Mouse (Mus musculus) left cerebral cortex, adult 6 months (tissue): ENCODE measurements around the gene Zfp59. TPM values are rescaled to one million over a fixed set of nuclear protein-coding genes. Genes with fewer than 3 reads are reported as not detected.

Experiments used
- long read RNA-seq, 2 experiments: library from polyadenylated mRNA; unstranded; transcript quantifications; one replicate each; pipeline ENCODE4 v2.0.0; 2019 to 2020
- polyA plus RNA-seq: library from polyadenylated mRNA; unstranded; fragments of <200 nt; fragmentation: Nextera tagmentation; gene quantifications from 2 replicates; pipeline ENCODE4 v1.2.3, GENCODE M21; 2021

Zfp59 gene
- 2.5 and 3.3 TPM in 2 replicates for polyA plus RNA-seq
- long read RNA-seq, experiment 1, transcript Zfp59-202 (5 exons, 3,437 nt), result major isoform, 28 of 30 reads
- long read RNA-seq, experiment 1, partial matches to known transcripts, result 0 of 30 reads
- long read RNA-seq, experiment 1, other reads (novel, unspliced or antisense), result 2 of 30 reads
- long read RNA-seq, experiment 2, partial matches to known transcripts, result 0 of 6 reads
- long read RNA-seq, experiment 2, other reads (novel, unspliced or antisense), result 5 of 6 reads

DNA sequence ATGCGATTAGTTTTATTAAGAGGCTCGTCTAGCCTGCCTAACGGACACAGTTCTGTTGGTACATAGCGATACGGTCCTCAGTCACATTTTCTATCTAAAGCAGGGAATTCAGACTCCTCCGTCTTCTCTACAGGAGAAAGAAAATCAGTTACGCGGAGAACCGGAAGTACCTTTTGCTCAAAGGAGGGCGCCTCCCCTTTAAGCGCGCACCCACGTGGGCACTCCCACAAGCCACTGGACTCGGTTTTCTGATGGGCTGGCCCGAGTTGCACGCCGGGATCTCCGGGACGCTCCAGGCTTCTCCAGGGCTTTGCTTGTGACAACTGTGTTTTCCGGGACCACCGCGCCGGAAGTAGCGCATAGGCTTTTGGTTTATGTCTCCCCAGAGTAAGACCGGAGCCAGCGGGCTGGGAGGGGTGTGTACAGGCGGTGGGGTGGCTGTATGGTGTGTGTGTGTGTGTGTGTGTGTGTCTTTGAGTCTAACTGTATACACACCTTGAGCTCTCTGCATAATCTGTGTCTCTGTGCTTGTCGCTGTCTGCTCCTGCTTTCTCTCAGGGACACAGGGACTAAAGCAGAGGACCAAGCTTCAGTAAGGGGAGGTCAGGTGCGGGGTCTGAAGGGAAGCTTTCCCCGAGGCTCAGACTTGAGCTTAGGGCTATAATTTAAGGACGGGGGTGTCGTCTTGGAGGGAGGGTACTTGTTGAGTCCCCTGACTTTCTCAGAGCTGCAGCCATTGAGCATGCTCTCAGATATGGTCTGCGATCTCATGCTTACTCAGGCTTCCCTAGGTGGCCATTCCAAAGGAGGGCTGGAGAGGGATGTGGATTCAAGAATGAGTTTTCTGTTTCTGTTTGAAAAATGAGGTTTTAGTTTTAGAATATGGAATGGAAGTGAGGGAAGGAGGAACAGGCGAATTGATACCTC, at the start of gene Zfp59:
Zfp59 (plus strand) TSS at position 285 of the 927 bp plus-strand sequence.

DNA sequence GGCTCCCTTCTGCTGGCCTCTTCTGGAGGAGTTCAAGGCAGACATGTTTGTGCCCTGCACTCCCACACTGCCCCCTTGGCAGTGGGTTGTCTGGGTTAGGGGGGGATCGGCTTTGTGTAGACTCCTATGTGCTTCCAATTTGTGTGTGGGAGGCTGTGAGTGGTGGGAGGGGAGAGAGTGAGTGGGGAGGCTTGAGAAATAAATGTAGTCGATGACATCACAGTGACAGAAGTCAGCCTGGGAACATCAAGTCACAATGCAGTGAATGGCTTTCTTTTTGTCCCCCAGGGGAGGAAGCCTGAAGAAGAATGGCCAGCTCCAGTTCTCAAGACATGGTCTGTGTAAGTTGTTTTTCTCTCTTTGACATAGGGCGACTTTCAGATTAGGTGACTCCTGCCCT, 31.5 kb upstream of the Zfp59 start, which contains the start of gene Zfp626:
Zfp626 (plus strand) TSS at position 301 of the 400 bp plus-strand sequence.

DNA sequence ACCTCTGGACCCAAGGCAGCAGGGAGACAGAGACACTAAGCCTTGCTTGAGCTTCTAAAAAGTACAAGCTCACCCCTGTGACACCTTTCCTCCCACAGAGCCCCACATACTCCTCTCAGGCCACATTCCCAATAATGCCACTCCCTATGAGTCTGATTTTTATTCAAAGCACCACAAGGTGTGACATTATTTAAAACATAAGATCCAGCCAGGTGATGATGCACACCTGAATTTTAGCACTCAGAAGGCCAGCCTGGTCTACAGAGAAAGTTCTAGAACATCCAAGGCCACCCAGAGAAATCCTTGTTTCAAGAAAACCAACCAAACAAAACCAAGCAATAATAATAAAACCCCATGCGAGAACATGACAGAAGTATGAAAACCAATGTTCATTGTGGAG, 18.8 kb downstream of the Zfp59 start, which contains the start of gene Zfp607a:
Zfp607a (plus strand) TSS at position 301 of the 400 bp plus-strand sequence.

Other genes starting within 250 kb of the Zfp59 start
- gene Akt2, start 247.1 kb upstream of the Zfp59 start, polyA plus RNA-seq, result 96.2 and 145 TPM in 2 replicates
- gene Ttc9b, start 184.7 kb upstream of the Zfp59 start, polyA plus RNA-seq, result 87.2 and 216 TPM in 2 replicates
- gene Map3k10, start 164.0 kb upstream of the Zfp59 start, polyA plus RNA-seq, result 16.7 and 30.5 TPM in 2 replicates
- gene Zfp607b, start 149.3 kb upstream of the Zfp59 start, polyA plus RNA-seq, result 4.3 and 4.7 TPM in 2 replicates
- gene Zfp60, start 107.2 kb upstream of the Zfp59 start, polyA plus RNA-seq, result 5.9 and 9.1 TPM in 2 replicates
- gene Zfp626, start 31.4 kb upstream of the Zfp59 start, polyA plus RNA-seq, result 0.23 and 1.1 TPM in 2 replicates
- 0.21 and 0.37 TPM in 2 replicates for gene Zfp607a, start 18.9 kb downstream of the Zfp59 start, polyA plus RNA-seq
- 2.3 and 3.1 TPM in 2 replicates for gene Zfp974, start 90.9 kb downstream of the Zfp59 start, polyA plus RNA-seq
- gene Zfp780b, start 140.6 kb downstream of the Zfp59 start, polyA plus RNA-seq, result 15.8 and 26.6 TPM in 2 replicates
- 0.75 and 1.2 TPM in 2 replicates for gene Zfp850, start 175.5 kb downstream of the Zfp59 start, polyA plus RNA-seq
- gene Psmc4, start 211.5 kb downstream of the Zfp59 start, polyA plus RNA-seq, result 225 and 261 TPM in 2 replicates
- gene Fcgbp, start 232.6 kb downstream of the Zfp59 start, polyA plus RNA-seq, result 0.11 and 0.13 TPM in 2 replicates